Mouse (Mus musculus) CD4-positive, CD25-positive, alpha-beta regulatory T cell, adult 2 months (primary cell): ENCODE data around the gene Sox6.
A peak's percentile ranks its signal among the peaks of the same experiment; 100 is the strongest.
"Not testable (repeated sequence)": the region's sequence is repeated elsewhere in the genome, so short reads cannot be mapped to it uniquely, and the experiment has no call there.

ENCODE experiments used
- DNase-seq: peaks from one replicate; pipeline ENCODE4 v3.0.0-alpha.2; 2012; ENCODE audit warnings: low read depth, low spot score

The Sox6 gene

GRCm38 (mm10) chr7:115645971-115646447 is 392.6 kb downstream of the Sox6 start:
- no peak for DNase-seq

DNA sequence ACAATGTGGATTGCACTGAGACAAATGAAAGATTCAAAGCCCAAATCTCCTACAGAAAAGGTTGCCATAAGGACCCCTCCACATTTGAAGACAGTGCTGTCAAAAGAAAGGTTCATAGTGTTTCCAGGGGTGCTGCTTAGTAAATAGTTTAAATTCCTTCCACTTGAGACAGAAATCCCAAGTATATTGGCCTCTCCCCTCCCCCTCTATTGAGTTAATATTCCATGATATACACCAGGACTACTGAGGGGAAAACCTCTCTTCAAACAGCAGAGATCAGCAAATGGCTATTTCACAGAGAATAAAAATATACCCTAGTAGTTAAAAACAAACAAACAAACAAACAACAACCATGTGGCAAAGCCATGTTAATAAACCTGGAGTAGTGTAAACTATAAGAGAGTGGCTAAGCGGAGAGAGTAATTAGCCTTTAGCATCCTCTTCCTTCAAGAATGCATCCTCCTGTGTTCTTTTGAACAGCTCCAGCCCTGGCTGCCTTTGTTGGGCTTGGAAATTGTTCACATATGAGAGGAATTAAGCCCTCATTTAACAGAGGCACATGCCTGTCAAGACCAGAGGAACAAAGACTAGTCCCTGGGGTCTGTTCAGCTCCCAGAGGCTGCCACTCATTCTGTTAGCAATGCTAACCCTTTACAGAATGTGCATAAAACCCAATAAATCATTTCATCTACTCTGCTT is 393.2 kb downstream of the Sox6 start:
- DNase-seq = no peak

GRCm38 (mm10) chr7:115630691-115631090 is 407.9 kb downstream of the Sox6 start:
- DNase-seq = no peak

- DNase-seq = no peak
Observed at GRCm38 (mm10) chr7:115630287-115630686, 408.3 kb downstream of the Sox6 start.

DNA sequence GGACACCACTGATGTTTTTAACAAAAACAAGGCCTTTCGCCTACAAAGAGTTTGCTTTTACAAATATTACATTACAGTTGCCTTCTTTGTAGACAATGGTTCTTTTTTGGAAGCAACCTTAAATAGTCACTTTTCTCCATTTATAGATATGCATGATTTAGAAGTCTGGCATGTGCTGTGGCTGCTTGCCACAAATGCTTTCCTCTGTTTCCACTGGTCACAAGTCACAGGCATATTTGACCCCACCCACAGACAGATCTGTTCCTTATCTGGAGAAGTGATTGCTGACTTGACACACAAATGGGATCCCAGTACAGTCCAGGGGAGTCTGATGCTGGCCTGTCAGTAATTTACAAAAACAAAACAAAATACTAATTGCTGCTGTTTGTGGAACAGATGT is 409.8 kb downstream of the Sox6 start:
- DNase-seq = no peak

GRCm38 (mm10) chr7:115625956-115626355 is 412.6 kb downstream of the Sox6 start:
- DNase-seq = no peak

GRCm38 (mm10) chr7:115624907-115625552 is 413.6 kb downstream of the Sox6 start:
- DNase-seq = no peak

- DNase-seq = no peak
Observed at GRCm38 (mm10) chr7:115624451-115624850, 414.1 kb downstream of the Sox6 start.

DNA sequence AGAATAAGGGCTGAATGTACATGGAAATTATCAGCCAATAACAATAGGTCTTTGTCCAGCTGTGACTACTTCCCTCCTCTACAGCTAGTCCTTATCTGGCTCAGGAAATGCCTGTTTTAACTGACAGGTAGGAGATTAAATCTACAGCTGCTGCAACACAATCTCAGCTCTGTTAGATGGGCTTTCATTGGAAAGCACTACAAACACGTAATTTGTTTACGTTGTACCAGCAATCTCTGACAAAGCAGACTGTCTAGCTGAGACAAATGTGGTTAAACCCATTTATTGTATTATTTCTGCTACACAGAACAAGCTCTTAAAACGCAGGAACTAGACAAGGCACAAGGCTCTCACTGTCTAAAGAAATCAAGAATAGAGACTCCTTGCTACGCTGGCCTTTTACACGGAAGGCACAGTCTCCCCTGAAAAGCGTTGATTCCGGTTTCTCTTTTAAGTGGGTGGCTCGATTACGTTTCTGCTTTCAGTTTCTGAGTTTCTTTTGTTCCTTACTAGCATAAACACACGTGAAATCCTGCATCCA is 422.8 kb downstream of the Sox6 start:
- peak; percentile 74 for DNase-seq

- no peak for DNase-seq
Observed at GRCm38 (mm10) chr7:115607485-115607884, 431.1 kb downstream of the Sox6 start.

DNA sequence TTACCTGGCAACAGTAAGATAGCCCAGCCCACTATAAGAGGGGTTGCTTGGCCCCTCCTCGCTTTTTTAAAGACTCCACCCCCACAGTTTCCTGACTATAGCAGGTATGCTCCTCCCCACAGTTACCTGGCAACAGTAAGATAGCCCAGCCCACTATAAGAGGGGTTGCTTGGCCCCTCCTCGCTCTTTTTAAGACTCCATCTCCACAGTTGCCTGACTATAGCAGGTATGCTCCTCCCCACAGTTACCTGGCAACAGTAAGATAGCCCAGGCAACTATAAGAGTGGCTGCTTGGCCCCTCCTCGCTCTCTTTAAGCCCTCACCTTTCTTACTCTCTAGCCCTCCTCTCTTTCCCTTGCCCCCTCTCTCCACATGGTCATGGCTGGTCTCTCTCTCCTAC is 432.5 kb downstream of the Sox6 start:
- DNase-seq = not testable (repeated sequence)

DNA sequence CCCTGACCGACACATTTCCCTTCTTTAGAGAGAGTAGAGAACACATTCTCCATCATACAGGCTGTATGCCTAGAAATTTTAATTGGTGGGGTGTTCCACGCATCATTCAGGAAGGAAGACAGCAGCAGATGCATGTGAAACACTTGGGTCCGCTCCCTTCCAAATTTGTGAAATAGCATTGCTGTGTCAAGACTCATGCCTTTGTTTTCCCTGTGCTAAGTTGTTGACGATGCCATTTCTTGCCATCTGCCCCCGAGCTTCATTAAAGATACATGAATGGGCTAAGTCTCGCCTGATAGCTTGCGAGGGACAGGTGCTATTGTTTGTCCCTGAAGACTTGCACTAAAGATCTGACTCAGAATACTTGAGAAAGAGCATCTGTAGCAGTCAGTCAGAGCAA is 433.7 kb downstream of the Sox6 start:
- DNase-seq = no peak

GRCm38 (mm10) chr7:115597376-115597775 is 441.2 kb downstream of the Sox6 start:
- no peak for DNase-seq

GRCm38 (mm10) chr7:115580461-115580860 is 458.1 kb downstream of the Sox6 start:
- no peak for DNase-seq

DNA sequence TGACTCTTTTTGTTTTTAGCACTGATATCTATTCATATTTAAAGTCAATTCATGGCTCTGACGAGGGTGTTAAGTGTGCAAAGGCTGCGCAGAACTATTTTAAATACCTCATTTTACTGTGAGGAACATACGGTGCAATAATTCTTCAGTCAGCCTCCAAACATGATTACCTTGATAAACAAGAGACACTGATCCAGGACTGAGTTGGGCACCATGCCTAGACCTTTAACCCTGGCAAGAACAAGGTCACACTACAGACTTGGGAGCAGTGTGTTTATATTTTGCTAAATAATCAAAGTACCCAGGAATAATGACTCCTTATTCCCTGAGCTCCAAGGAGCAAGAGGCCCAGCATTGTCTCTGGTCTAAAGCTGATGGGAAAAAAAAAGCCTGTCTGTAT is 458.8 kb downstream of the Sox6 start:
- no peak for DNase-seq

GRCm38 (mm10) chr7:115576387-115576786 is 462.2 kb downstream of the Sox6 start:
- no peak for DNase-seq

DNA sequence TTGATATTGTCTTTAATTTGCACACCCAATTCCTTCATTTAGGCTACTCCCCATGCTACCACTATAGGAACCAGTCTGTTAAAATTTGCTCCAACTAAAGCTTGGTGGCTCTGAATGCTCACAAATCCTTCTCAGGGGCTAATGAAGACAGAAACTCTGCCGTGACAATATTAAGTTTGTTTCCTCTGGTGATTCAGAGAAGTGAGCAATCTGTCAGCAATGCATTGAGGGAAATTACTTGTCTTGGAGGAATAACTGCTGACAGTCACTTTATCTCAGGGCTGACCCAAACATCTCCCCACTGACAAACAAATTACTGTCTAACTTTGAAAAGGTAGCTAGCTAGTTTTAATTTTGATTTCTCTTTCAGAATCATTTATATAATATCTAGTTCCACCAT is 463.8 kb downstream of the Sox6 start:
- no peak for DNase-seq

- DNase-seq = no peak
Observed at GRCm38 (mm10) chr7:115568821-115569240, 469.8 kb downstream of the Sox6 start.

GRCm38 (mm10) chr7:115568301-115568700 is 470.3 kb downstream of the Sox6 start:
- no peak for DNase-seq

GRCm38 (mm10) chr7:115566818-115567217 is 471.8 kb downstream of the Sox6 start:
- no peak for DNase-seq

- no peak for DNase-seq
Observed at GRCm38 (mm10) chr7:115565060-115565426, 473.6 kb downstream of the Sox6 start.

DNA sequence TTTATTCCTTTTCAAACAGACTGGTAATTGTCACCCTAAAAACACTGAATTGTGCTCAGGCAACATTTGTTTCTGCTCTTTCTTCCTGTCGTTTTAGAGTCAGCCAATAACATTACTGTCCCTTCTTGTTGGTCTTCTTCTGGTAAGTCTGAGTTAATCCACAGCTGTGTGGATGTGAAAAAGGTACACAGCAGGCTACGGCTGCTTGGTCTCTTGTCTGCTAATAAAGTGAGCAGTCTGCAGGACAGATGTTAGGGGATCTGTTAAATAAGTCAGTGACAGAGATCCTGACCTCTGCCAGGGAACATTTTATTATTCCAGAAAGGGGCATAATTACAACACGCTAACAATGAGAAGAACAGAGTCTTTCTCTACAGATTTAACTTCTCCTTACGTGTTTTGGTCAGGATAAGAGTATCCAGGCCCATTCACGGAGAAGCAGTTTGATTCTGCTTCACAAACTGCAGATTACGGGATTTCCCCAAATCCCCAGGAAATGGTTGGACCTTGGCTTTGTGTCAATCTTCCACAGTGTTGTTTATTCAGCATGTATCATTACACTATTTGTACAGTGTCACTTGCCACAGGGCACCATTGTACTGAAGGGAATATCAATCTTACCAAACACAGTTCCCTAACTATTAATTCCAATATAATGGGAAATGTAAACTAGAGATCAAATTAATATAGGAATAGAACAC is 474.1 kb downstream of the Sox6 start:
- no peak for DNase-seq
